Mouse (Mus musculus) thymus, adult 2 months (tissue): ENCODE measurements around the gene Rasa4. TPM values are rescaled to one million over a fixed set of nuclear protein-coding genes. Genes with fewer than 3 reads are reported as not detected.

ENCODE experiments used
- DNase-seq: peaks from one replicate; pipeline ENCODE4 v3.0.0; 2021
- H3K27ac ChIP-seq: fragments of 200-500 bp; 2 replicates; pipeline ENCODE4 v1.5.1; 2012; ENCODE audit warnings: low read length, control low read depth; ENCODE audit not compliant: control insufficient read depth, insufficient read depth
- H3K27me3 ChIP-seq: fragments of 200-500 bp; 2 replicates; pipeline ENCODE4 v1.6.1; 2012; ENCODE audit warnings: mild to moderate bottlenecking, low read length, moderate library complexity, mixed read lengths; ENCODE audit not compliant: control insufficient read depth, insufficient read depth
- H3K36me3 ChIP-seq: fragments of 200-500 bp; 2 replicates; pipeline ENCODE4 v1.6.1; 2012; ENCODE audit warnings: mild to moderate bottlenecking, low read length, moderate library complexity; ENCODE audit not compliant: control insufficient read depth, insufficient read depth
- H3K4me1 ChIP-seq: fragments of 200-500 bp; replicated peaks from 2 replicates; pipeline ENCODE4 v1.6.1; 2012; ENCODE audit warnings: low read length; ENCODE audit not compliant: control insufficient read depth, insufficient read depth
- H3K4me3 ChIP-seq: fragments of 200-500 bp; 2 replicates; pipeline ENCODE4 v1.5.1; 2012; ENCODE audit warnings: mild to moderate bottlenecking, low read length, control low read depth, moderate library complexity; ENCODE audit not compliant: control insufficient read depth, insufficient read depth
- CTCF ChIP-seq: fragments of 200-500 bp; IDR thresholded peaks from 2 replicates; pipeline ENCODE4 v1.5.1; 2012; ENCODE audit warnings: mild to moderate bottlenecking, control low read depth, low read length, moderate library complexity, borderline replicate concordance; ENCODE audit not compliant: control insufficient read depth, poor library complexity, insufficient read depth; ENCODE audit errors: extremely low read depth
- POLR2A ChIP-seq: fragments of 200-500 bp; IDR thresholded peaks from 2 replicates; pipeline ENCODE4 v1.6.1; 2012; ENCODE audit warnings: mild to moderate bottlenecking, low read length, control low read depth, moderate library complexity; ENCODE audit not compliant: control insufficient read depth, poor library complexity, insufficient read depth; ENCODE audit errors: extremely low read depth
- WGBS: fragments of 180-500 bp; shearing (Covaris S2); methylation state at CpG from one replicate; pipeline ENCODE4 v1.1.7; 2018; 5-methylcytosine and 5-hydroxymethylcytosine counted together
- polyA plus RNA-seq: library from polyadenylated mRNA; depleted of rRNA; stranded (reverse); fragments of >200 nt; gene quantifications from 2 replicates; pipeline ENCODE4 v1.2.3, GENCODE M21; 2012

Rasa4 gene
- polyA plus RNA-seq, 1 experiment, result 37.5 TPM

DNA sequence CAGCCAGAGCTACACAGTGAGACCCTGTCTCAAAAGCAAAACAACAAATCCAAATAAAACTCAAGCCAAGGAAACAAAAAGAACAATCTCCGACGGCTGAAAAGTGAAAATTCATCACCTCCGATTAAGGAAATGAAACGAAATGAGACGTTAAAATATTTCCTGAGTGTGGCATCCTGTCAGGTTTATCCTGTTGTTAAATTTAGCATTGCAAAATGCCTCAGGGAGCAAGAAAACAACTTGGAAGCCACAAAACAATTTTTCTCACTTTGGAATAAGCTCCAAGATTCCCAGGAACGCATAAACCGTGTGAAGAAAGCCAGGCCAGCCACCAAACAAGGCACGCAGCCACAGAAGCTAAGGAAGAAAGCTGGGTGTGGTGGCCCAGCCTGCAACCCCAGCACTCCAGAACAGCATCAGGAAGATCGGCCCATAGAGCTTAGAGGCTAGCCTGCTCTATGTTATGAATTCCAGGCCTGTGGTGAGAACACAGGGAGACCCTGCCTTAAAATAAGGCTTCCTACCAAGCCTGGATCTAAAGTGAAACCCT is 6.6 kb upstream of the Rasa4 start:
- TF ChIP-seq POLR2A (no peak), CTCF (no peak)
- 14% methylated on average over 9 of the region's 9 CpGs for WGBS
- Histone ChIP-seq H3K4me1 (peaks cover 8% of the 10 kb centered on the region), H3K4me3 (no peak overlapping the region), H3K36me3 (no peaks in the 10 kb centered on the region), H3K27ac (peak overlapping the region; percentile 31), H3K27me3 (no peaks in the 10 kb centered on the region)
- DNase-seq, result no peak

- H3K27me3 ChIP-seq, result no peaks in the 10 kb centered on the region
- no peak for DNase-seq
- 97% methylated on average over 5 of the region's 5 CpGs for WGBS
- no peaks in the 10 kb centered on the region for H3K36me3 ChIP-seq
- peaks cover 8% of the 10 kb centered on the region for H3K4me1 ChIP-seq
- H3K27ac ChIP-seq, result no peak overlapping the region
- TF ChIP-seq POLR2A (no peak), CTCF (no peak)
- H3K4me3 ChIP-seq, result no peak overlapping the region
Observed at GRCm38 (mm10) chr5:136078136-136078535, 5.6 kb upstream of the Rasa4 start.

GRCm38 (mm10) chr5:136082345-136082744 is 1.4 kb upstream of the Rasa4 start:
- Histone ChIP-seq H3K4me3 (no peak overlapping the region), H3K27ac (no peak overlapping the region), H3K27me3 (no peaks in the 10 kb centered on the region), H3K4me1 (peaks cover 38% of the 10 kb centered on the region), H3K36me3 (no peaks in the 10 kb centered on the region)
- no peak for DNase-seq
- 97% methylated on average over 4 of the region's 4 CpGs for WGBS
- TF ChIP-seq POLR2A (no peak), CTCF (no peak)

GRCm38 (mm10) chr5:136084144-136084881 is 597 bp downstream of the Rasa4 start:
- H3K4me3 ChIP-seq, result peak overlapping the region; percentile 56
- H3K27ac ChIP-seq, result no peak overlapping the region
- no peaks in the 10 kb centered on the region for H3K36me3 ChIP-seq
- DNase-seq, result no peak
- 1% methylated on average over 23 of the region's 23 CpGs for WGBS
- TF ChIP-seq POLR2A, result no peak
- no peak for TF ChIP-seq CTCF
- H3K27me3 ChIP-seq, result no peaks in the 10 kb centered on the region
- H3K4me1 ChIP-seq, result peaks cover 37% of the 10 kb centered on the region

GRCm38 (mm10) chr5:136084891-136085651 is 1.4 kb downstream of the Rasa4 start:
- WGBS, result 7% methylated on average over 21 of the region's 21 CpGs
- Histone ChIP-seq H3K27me3 (no peaks in the 10 kb centered on the region), H3K27ac (no peak overlapping the region), H3K4me3 (peak overlapping the region; percentile 56), H3K4me1 (peaks cover 37% of the 10 kb centered on the region), H3K36me3 (no peaks in the 10 kb centered on the region)
- peak; percentile 52 for DNase-seq
- TF ChIP-seq POLR2A, result no peak
- TF ChIP-seq CTCF, result no peak

DNA sequence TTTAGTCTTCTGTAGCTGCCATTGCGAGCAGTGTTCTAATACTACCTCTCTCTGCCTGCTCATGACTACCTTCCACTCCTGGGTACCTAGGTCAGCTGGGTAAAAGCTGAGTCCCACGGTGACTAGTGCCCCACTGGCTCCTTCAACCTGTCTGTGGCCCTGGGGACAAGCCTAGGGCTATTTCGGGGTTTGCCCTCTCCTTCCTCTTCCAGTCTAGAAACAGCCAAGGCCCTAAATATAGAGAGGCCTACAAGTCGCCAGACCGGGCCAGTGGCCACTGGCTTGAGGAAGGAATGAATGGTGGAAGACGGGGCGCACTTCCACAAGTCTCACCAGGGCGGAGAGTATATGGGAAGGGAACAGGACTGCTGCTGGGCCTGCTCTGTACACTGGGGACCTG is 2.6 kb downstream of the Rasa4 start:
- WGBS, result 82% methylated on average over 8 of the region's 8 CpGs
- DNase-seq, result no peak
- Histone ChIP-seq H3K27ac (no peak overlapping the region), H3K4me3 (no peak overlapping the region), H3K36me3 (no peaks in the 10 kb centered on the region), H3K27me3 (no peaks in the 10 kb centered on the region), H3K4me1 (peaks cover 43% of the 10 kb centered on the region)
- TF ChIP-seq CTCF, result no peak
- no peak for TF ChIP-seq POLR2A
